Mouse (Mus musculus): ENCODE measurements around the gene Kdr.
A peak's percentile ranks its signal among the peaks of the same experiment; 100 is the strongest.
"Not testable (repeated sequence)": the region's sequence is repeated elsewhere in the genome, so short reads cannot be mapped to it uniquely, and the experiment has no call there.

Kdr gene

GRCm38 (mm10) chr5:75961741-75962469 lies 16.4 kb downstream of the Kdr start:
- DNase-seq (ENCODE audit: low spot score in 2 of 2), result no peak

GRCm38 (mm10) chr5:75959809-75960208 lies 18.4 kb downstream of the Kdr start:
- no peak for DNase-seq (ENCODE audit: low spot score in 2 of 2)

- no peak for DNase-seq (ENCODE audit: low spot score in 2 of 2)
Observed at GRCm38 (mm10) chr5:75956526-75956925, 21.7 kb downstream of the Kdr start.

- DNase-seq (ENCODE audit: low spot score in 2 of 2), result no peak
Observed at GRCm38 (mm10) chr5:75955876-75956275, 22.4 kb downstream of the Kdr start.

GRCm38 (mm10) chr5:75954778-75955330 lies 23.4 kb downstream of the Kdr start:
- DNase-seq (ENCODE audit: low spot score in 2 of 2), result no peak

- no peak for DNase-seq (ENCODE audit: low spot score in 2 of 2)
Observed at GRCm38 (mm10) chr5:75954218-75954617, 24.0 kb downstream of the Kdr start.

- no peak for DNase-seq (ENCODE audit: low spot score in 2 of 2)
Observed at GRCm38 (mm10) chr5:75952131-75952795, 26.0 kb downstream of the Kdr start.

- DNase-seq (ENCODE audit: low spot score in 2 of 2), result no peak
Observed at GRCm38 (mm10) chr5:75950866-75951265, 27.4 kb downstream of the Kdr start.

- DNase-seq (ENCODE audit: low spot score in 2 of 2), result no peak
Observed at GRCm38 (mm10) chr5:75945394-75945793, 32.9 kb downstream of the Kdr start.

GRCm38 (mm10) chr5:75943301-75943700 lies 35.0 kb downstream of the Kdr start:
- no peak for DNase-seq (ENCODE audit: low spot score in 2 of 2)

- no peak for DNase-seq (ENCODE audit: low spot score in 2 of 2)
Observed at GRCm38 (mm10) chr5:75941775-75942580, 36.3 kb downstream of the Kdr start.

- no peak for DNase-seq (ENCODE audit: low spot score in 2 of 2)
Observed at GRCm38 (mm10) chr5:75939144-75939732, 39.0 kb downstream of the Kdr start.

GRCm38 (mm10) chr5:75938012-75938411 lies 40.2 kb downstream of the Kdr start:
- DNase-seq (ENCODE audit: low spot score in 2 of 2), result no peak

- no peak for DNase-seq (ENCODE audit: low spot score in 2 of 2)
Observed at GRCm38 (mm10) chr5:75936223-75936622, 42.0 kb downstream of the Kdr start.

GRCm38 (mm10) chr5:75935225-75935624 lies 43.0 kb downstream of the Kdr start:
- no peak for DNase-seq (ENCODE audit: low spot score in 2 of 2)

- DNase-seq (ENCODE audit: low spot score in 2 of 2), result no peak
Observed at GRCm38 (mm10) chr5:75934201-75934600, 44.1 kb downstream of the Kdr start.

- DNase-seq (ENCODE audit: low spot score in 2 of 2), result peak in 1 of 2 experiments; percentile 21
Observed at GRCm38 (mm10) chr5:75933521-75934044, 44.7 kb downstream of the Kdr start.

- not testable (repeated sequence) for DNase-seq (ENCODE audit: low spot score in 2 of 2)
Observed at GRCm38 (mm10) chr5:75931458-75931857, 46.8 kb downstream of the Kdr start.

- DNase-seq (ENCODE audit: low spot score in 2 of 2), result no peak
Observed at GRCm38 (mm10) chr5:75929960-75930359, 48.3 kb downstream of the Kdr start.

GRCm38 (mm10) chr5:75922677-75923076 lies 55.6 kb downstream of the Kdr start:
- DNase-seq (ENCODE audit: low spot score in 2 of 2), result no peak

- no peak for DNase-seq (ENCODE audit: low spot score in 2 of 2)
Observed at GRCm38 (mm10) chr5:75921730-75922387, 56.4 kb downstream of the Kdr start.

All from right cerebral cortex, postnatal 36 days (tissue).